Mouse (Mus musculus) midbrain, embryonic 15.5 days (tissue): ENCODE results near the gene Mapk8ip1. TPM values are rescaled to one million over a fixed set of nuclear protein-coding genes. Genes with fewer than 3 reads are reported as not detected.

Experiments used
- ATAC-seq: fragments of 200-750 bp; cut with Nextera tagmentation; replicated peaks from 2 replicates; pipeline ENCODE4 v1.8.0; 2017; ENCODE audit warnings: moderate TSS enrichment
- H3K27ac ChIP-seq: fragments of 300-500 bp; sonication (generic); 2 replicates; pipeline ENCODE4 v1.5.1; 2015; ENCODE audit warnings: mild to moderate bottlenecking, inconsistent platforms
- H3K27me3 ChIP-seq: fragments of 300-500 bp; sonication (generic); replicated peaks from 2 replicates; pipeline ENCODE4 v1.6.1; 2015; ENCODE audit warnings: inconsistent platforms
- H3K36me3 ChIP-seq: fragments of 300-500 bp; sonication (generic); replicated peaks from 2 replicates; pipeline ENCODE4 v1.6.1; 2015; ENCODE audit warnings: inconsistent platforms
- H3K4me1 ChIP-seq: fragments of 300-500 bp; sonication (generic); 2 replicates; pipeline ENCODE4 v1.6.1; 2015; ENCODE audit warnings: inconsistent platforms
- H3K4me2 ChIP-seq: fragments of 300-500 bp; sonication (generic); 2 replicates; pipeline ENCODE4 v1.6.1; 2015; ENCODE audit warnings: inconsistent platforms, mild to moderate bottlenecking, moderate library complexity
- H3K4me3 ChIP-seq: fragments of 300-500 bp; sonication (generic); 2 replicates; pipeline ENCODE4 v1.5.1; 2015; ENCODE audit warnings: mild to moderate bottlenecking, inconsistent platforms
- H3K9ac ChIP-seq: fragments of 300-500 bp; sonication (generic); 2 replicates; pipeline ENCODE4 v1.6.1; 2015; ENCODE audit warnings: mild to moderate bottlenecking, inconsistent platforms
- H3K9me3 ChIP-seq: fragments of 300-500 bp; sonication (generic); 2 replicates; pipeline ENCODE4 v1.6.1; 2016; ENCODE audit warnings: inconsistent platforms
- WGBS: fragments of 180-500 bp; shearing (Covaris S2); methylation state at CpG from one replicate; pipeline ENCODE4 v1.1.7; 2015; ENCODE audit warnings: mixed read lengths; 5-methylcytosine and 5-hydroxymethylcytosine counted together
- polyA plus RNA-seq: library from polyadenylated mRNA; unstranded; fragments of >200 nt; fragmentation: Nextera tagmentation; extraction: Ambion mirVana; gene quantifications from 2 replicates; pipeline ENCODE4 v1.2.1, GENCODE M21; 2015

Gene Mapk8ip1
- polyA plus RNA-seq, 1 experiment from 2014 or later, result 155 TPM

GRCm38 (mm10) chr2:92386821-92387570 lies 14.1 kb downstream of the Mapk8ip1 start:
- no peaks in the 10 kb centered on the region for H3K9me3 ChIP-seq
- peak overlapping the region; percentile 65; the same call in 1 of the 2 replicates for H3K4me2 ChIP-seq
- no peak overlapping the region for H3K9ac ChIP-seq
- no peaks in the 10 kb centered on the region for H3K27me3 ChIP-seq
- H3K36me3 ChIP-seq, result peaks cover 43% of the 10 kb centered on the region
- ATAC-seq, result no peak
- WGBS, result 94% methylated on average over 30 of the region's 30 CpGs
- H3K4me3 ChIP-seq, result no peak overlapping the region; the same call in 1 of the 2 replicates
- H3K4me1 ChIP-seq, result peaks cover 44% of the 10 kb centered on the region
- no peak overlapping the region for H3K27ac ChIP-seq

DNA sequence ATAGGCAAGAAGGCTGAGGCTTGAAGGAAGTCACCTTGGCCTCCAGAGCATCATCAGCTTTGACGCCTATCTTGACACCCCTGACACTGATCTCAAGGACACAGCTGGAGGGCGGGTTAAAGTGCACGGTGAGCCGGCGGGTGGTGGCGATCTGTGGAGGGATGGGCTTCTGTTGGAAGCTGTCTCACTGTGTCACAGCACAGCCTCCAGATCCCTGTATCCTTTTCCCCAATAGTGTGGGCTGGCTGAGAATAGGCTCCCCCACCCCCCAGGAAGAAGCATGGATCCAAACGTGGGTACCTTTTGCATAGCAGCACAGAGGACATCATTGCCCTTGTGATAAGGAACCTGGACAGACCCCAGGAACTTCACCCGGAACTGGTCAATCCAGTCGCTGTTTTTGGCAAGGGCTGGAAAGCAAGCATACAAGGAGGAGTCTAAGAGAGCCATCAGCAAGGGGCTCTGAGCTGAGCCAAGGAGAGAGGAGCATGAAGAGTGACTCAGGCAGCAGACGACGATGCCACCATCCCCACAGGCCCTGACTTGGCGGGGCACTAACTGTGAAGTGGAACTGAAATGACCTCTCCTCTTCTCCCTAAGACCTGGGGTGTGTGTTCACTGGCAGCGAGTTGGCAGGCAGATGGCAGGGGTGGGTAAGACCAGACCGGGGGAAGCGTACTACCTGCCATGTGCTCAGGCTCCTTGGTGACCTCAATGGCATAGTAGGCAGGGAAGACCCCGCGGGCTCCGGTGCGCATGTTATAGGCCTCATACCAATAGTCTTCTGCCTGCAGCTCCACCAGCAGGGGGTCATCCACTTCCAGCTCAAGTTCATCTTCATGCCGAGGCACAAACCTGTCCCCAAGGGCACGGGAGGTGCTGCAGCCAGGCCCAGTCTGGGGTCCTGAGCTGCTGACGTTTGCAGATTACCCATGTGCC lies 15.7 kb downstream of the Mapk8ip1 start:
- Histone ChIP-seq H3K4me1 (peaks cover 29% of the 10 kb centered on the region), H3K27ac (no peak overlapping the region), H3K36me3 (peaks cover 54% of the 10 kb centered on the region), H3K9me3 (no peaks in the 10 kb centered on the region), H3K27me3 (no peaks in the 10 kb centered on the region), H3K4me3 (no peak overlapping the region), H3K4me2 (no peak overlapping the region), H3K9ac (no peak overlapping the region)
- WGBS, result 84% methylated on average over 22 of the region's 22 CpGs
- ATAC-seq, result no peak

DNA sequence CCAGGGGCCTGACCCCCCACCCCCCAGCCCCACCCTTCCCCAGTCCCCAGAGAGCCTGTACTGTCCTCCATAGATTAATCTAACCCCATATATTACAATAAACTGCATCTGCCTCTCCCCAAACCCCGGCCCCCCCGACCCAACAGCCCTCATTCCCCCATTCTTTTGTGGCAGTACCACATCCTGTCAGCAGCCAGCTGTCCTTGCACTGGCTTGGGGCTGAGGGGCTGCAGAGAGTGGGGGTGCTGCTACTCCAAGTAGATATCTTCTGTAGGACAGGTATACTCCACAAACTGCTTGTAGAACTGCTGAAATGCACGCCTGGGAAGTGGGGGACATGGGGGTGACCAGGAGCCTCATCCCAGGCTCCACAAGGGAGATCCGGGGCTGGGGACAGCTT lies 17.0 kb downstream of the Mapk8ip1 start:
- H3K4me3 ChIP-seq, result no peak overlapping the region
- H3K4me1 ChIP-seq, result peaks cover 19% of the 10 kb centered on the region
- no peaks in the 10 kb centered on the region for H3K9me3 ChIP-seq
- no peaks in the 10 kb centered on the region for H3K27me3 ChIP-seq
- no peak overlapping the region for H3K9ac ChIP-seq
- ATAC-seq, result no peak
- H3K4me2 ChIP-seq, result no peak overlapping the region
- no peak overlapping the region for H3K27ac ChIP-seq
- peaks cover 57% of the 10 kb centered on the region for H3K36me3 ChIP-seq
- 81% methylated on average over 4 of the region's 4 CpGs for whole genome bisulfite sequencing

DNA sequence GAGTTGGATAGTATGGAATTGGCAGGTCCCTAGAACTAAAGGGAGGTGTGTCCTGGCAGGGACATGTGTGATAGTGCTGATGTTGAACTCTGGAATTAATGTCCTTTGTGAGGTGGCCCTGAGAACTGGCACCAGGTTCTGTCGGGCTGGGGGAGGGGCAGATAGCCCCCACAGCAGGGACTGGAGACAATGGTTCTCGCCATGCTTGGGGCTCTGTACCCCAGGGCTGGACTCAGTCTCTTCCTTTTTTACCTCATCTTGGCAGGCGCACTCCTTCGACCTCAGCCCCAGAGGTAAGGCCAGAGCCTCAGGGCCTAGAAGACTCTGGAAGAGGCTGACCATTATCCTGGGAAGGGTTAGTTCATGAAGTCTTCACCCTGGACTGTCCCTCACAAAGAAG lies 18.3 kb downstream of the Mapk8ip1 start:
- peaks cover 63% of the 10 kb centered on the region for H3K36me3 ChIP-seq
- H3K4me1 ChIP-seq, result peaks cover 9% of the 10 kb centered on the region
- no peaks in the 10 kb centered on the region for H3K9me3 ChIP-seq
- H3K27me3 ChIP-seq, result no peaks in the 10 kb centered on the region
- H3K4me2 ChIP-seq, result no peak overlapping the region
- no peak overlapping the region for H3K27ac ChIP-seq
- H3K4me3 ChIP-seq, result no peak overlapping the region
- no peak for ATAC-seq
- no peak overlapping the region for H3K9ac ChIP-seq
- 82% methylated on average over 4 of the region's 4 CpGs for WGBS

- H3K4me2 ChIP-seq, result no peak within 1 kb of the TSS
- H3K9me3 ChIP-seq, result no peaks in the 10 kb centered on the region
- no peak within 1 kb of the TSS for H3K27ac ChIP-seq
- H3K27me3 ChIP-seq, result no peaks in the 10 kb centered on the region
- H3K4me1 ChIP-seq, result peaks cover 2% of the 10 kb centered on the region; the same call in 1 of the 2 replicates
- 83% methylated on average over 5 of the region's 5 CpGs for WGBS
- H3K9ac ChIP-seq, result no peak within 1 kb of the TSS
- H3K36me3 ChIP-seq, result peaks cover 62% of the 10 kb centered on the region
- ATAC-seq, result no peak
- no peak within 1 kb of the TSS for H3K4me3 ChIP-seq
Observed at GRCm38 (mm10) chr2:92381901-92382588, 19.0 kb downstream of the Mapk8ip1 start, which contains the start of gene 1700029I15Rik. Gene 1700029I15Rik, plus strand, starts transcription at chr2:92382538.

DNA sequence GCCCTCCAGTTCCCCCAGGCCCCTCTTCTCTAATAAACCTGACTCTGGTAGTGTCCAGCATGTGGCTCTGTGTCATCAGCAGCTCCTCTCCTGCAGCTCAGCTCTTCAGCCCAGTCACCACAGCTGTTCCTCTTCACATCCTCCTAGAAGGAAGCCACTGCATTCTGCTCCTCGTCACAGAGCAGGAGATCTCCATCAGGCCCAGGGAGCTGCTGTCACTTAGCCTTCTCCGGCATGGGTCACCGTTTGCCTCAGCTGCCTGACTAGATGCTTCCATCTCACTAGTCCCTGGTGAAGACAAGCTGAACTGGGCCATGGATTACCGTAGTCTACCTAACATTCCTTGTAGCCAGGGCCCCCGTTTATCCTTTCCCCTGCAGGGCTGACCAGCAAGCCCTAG lies 19.9 kb downstream of the Mapk8ip1 start:
- H3K4me2 ChIP-seq, result no peak overlapping the region
- no peaks in the 10 kb centered on the region for H3K27me3 ChIP-seq
- H3K4me1 ChIP-seq, result peaks cover 4% of the 10 kb centered on the region
- H3K36me3 ChIP-seq, result peaks cover 54% of the 10 kb centered on the region
- ATAC-seq, result no peak
- no peak overlapping the region for H3K9ac ChIP-seq
- no peaks in the 10 kb centered on the region for H3K9me3 ChIP-seq
- 88% methylated on average over 5 of the region's 5 CpGs for WGBS
- H3K4me3 ChIP-seq, result no peak overlapping the region
- no peak overlapping the region for H3K27ac ChIP-seq

- Histone ChIP-seq H3K9me3 (no peaks in the 10 kb centered on the region), H3K36me3 (peaks cover 48% of the 10 kb centered on the region), H3K27ac (no peak overlapping the region), H3K4me3 (no peak overlapping the region), H3K4me1 (peaks cover 10% of the 10 kb centered on the region), H3K9ac (no peak overlapping the region), H3K4me2 (no peak overlapping the region), H3K27me3 (no peaks in the 10 kb centered on the region)
- no peak for ATAC-seq
- 76% methylated on average over 6 of the region's 6 CpGs for WGBS
Observed at GRCm38 (mm10) chr2:92380495-92381050, 20.5 kb downstream of the Mapk8ip1 start.

GRCm38 (mm10) chr2:92379783-92380494 lies 21.1 kb downstream of the Mapk8ip1 start:
- no peak overlapping the region for H3K4me3 ChIP-seq
- H3K4me2 ChIP-seq, result no peak overlapping the region
- H3K36me3 ChIP-seq, result peaks cover 42% of the 10 kb centered on the region
- WGBS, result 82% methylated on average over 17 of the region's 17 CpGs
- ATAC-seq, result no peak
- H3K27me3 ChIP-seq, result no peaks in the 10 kb centered on the region
- no peak overlapping the region for H3K9ac ChIP-seq
- H3K9me3 ChIP-seq, result no peaks in the 10 kb centered on the region
- H3K4me1 ChIP-seq, result peaks cover 11% of the 10 kb centered on the region
- H3K27ac ChIP-seq, result no peak overlapping the region

GRCm38 (mm10) chr2:92377320-92377719 lies 23.7 kb downstream of the Mapk8ip1 start:
- no peak overlapping the region for H3K4me2 ChIP-seq
- H3K27me3 ChIP-seq, result no peaks in the 10 kb centered on the region
- no peak for ATAC-seq
- no peaks in the 10 kb centered on the region for H3K9me3 ChIP-seq
- no peak overlapping the region for H3K9ac ChIP-seq
- H3K36me3 ChIP-seq, result peaks cover 22% of the 10 kb centered on the region; the same call in 1 of the 2 replicates
- no peak overlapping the region for H3K4me3 ChIP-seq
- 94% methylated on average over 7 of the region's 7 CpGs for WGBS
- no peak overlapping the region for H3K27ac ChIP-seq
- H3K4me1 ChIP-seq, result peaks cover 31% of the 10 kb centered on the region

GRCm38 (mm10) chr2:92376300-92376699 lies 24.8 kb downstream of the Mapk8ip1 start:
- Histone ChIP-seq H3K27ac (no peak overlapping the region), H3K9me3 (no peaks in the 10 kb centered on the region), H3K4me1 (peaks cover 41% of the 10 kb centered on the region), H3K4me3 (peak overlapping the region; percentile 85), H3K27me3 (peaks cover 2% of the 10 kb centered on the region; the same call in 1 of the 2 replicates), H3K9ac (peak overlapping the region; percentile 65; the same call in 1 of the 2 replicates), H3K4me2 (peak overlapping the region; percentile 84), H3K36me3 (peaks cover 13% of the 10 kb centered on the region; the same call in 1 of the 2 replicates)
- 85% methylated on average over 6 of the region's 6 CpGs for WGBS
- no peak for ATAC-seq

DNA sequence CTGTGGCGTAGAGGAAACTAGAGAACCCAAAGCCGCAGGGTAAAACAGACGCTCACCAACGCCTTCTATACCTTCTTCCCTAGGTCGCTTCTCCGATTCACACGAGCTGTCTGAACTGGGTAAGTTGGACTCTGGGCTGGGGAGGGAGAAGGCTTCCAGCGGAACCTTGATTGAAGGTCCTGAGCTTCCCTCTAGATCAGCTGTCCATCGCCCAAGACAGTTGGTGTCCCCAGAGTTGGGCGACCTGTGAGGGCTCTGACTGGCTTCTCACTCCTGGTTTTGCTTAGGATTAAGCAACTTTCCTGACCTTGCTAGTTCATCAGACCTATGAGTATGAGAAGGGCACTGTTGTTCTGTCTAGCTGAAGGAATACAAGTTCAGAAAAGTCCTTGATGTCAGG lies 25.3 kb downstream of the Mapk8ip1 start:
- H3K9me3 ChIP-seq, result no peaks in the 10 kb centered on the region
- peaks cover 7% of the 10 kb centered on the region for H3K27me3 ChIP-seq
- H3K4me3 ChIP-seq, result peak overlapping the region; percentile 85
- H3K4me1 ChIP-seq, result peaks cover 46% of the 10 kb centered on the region
- peak; percentile 2; the same call in 1 of the 2 replicates for ATAC-seq
- H3K9ac ChIP-seq, result peak overlapping the region; percentile 65
- H3K27ac ChIP-seq, result peak overlapping the region; percentile 85
- H3K4me2 ChIP-seq, result peak overlapping the region; percentile 84
- WGBS, result 11% methylated on average over 10 of the region's 10 CpGs
- peaks cover 9% of the 10 kb centered on the region; the same call in 1 of the 2 replicates for H3K36me3 ChIP-seq
